Mouse (Mus musculus) frontal cortex, adult (tissue): ENCODE results near the gene Hdac1.

ENCODE experiments used
- ATAC-seq: cut with Nextera tagmentation; 2 replicates; pipeline ENCODE4 v1.9.2; 2017; ENCODE audit warnings: mild to moderate bottlenecking, moderate library complexity, mixed read lengths; ENCODE audit not compliant: low TSS enrichment

Gene Hdac1

DNA sequence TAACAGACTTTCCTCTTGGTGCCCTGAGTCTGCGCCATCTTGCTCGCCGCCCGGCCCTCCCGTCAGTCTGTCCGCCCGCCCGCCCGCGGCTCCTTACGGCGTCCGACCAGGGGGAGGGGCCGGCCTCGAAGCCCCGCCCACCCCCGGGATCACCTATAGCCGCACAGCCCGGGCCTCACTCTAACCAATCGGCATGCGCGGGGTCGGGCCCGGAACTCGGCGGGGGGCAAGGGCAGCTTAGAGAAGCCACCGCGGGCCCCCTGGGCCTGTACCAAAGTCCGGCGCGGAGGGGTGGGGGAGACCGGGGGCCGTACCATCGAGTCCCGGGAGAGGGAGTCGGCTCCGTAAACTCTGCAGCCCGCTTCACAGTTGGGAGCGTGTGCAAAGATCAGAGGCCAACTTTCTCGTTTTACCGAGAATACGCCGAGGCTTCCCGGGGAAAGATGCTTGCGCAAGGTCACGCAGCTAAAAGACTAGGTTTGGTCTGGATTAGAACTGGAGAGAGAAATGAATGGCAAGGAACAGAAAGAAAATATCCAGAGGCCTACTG, at the start of gene Hdac1:
Hdac1 (minus strand) TSS at position 122 of the 550 bp plus-strand sequence.
- ATAC-seq: peak; percentile 96

DNA sequence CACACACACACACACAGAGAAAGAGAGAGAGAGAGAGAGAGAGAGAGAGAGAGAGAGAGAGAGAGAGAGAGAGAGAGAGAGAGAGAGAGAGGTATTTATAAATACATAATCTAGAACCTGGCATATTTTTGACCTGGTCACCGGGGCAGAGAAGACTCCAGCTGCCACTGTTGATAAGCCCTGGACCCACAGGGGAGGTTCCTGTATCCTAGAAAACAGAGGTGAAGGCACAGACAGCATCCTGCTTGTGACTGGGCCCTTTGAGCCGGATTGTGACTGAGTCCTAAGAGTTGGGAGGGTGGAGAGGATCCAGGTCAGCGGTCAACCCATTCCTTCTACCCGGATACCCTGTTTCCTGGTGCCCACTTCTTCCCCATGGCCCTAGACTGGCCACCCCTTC, 46.4 kb upstream of the Hdac1 start:
- ATAC-seq: no peak

DNA sequence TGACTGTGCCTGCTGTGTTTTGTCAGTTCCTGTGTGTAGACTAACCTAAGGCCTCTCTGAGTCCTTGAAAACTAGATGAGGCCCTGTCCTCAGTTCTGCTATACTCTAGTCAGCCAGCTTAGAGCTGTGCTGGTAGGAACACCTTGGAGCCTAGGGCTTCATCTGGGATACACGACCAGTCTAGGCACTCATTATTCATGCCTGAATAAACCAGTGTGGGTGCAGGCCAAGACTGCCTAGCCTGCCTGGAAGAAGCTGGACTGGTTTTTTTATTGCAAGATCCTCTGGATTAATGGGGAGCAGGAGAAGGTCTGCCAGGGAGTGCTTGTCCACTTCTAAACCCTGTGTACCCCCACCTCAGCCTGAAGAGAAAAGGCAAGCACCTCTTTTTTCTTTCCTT, 44.4 kb upstream of the Hdac1 start:
- no peak for ATAC-seq

DNA sequence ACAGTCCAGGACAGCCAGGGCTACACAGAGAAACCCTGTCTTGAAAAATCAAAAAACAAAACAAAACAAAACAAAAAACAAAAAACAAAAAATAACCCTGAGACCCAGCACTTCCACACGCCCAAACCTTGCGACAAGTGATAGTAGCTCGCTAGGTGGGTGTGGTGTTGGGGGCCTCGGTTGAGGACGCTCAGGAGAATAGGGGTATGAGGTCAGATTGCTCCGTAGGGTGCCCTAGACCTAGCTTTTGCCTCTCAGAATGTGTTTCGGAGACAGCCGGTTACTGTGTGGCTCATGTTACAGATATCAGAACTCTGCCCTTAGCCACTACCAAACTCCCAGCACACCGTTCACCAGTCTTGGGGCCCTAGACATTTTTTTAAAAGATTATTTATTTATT, 43.3 kb upstream of the Hdac1 start:
- ATAC-seq: no peak

DNA sequence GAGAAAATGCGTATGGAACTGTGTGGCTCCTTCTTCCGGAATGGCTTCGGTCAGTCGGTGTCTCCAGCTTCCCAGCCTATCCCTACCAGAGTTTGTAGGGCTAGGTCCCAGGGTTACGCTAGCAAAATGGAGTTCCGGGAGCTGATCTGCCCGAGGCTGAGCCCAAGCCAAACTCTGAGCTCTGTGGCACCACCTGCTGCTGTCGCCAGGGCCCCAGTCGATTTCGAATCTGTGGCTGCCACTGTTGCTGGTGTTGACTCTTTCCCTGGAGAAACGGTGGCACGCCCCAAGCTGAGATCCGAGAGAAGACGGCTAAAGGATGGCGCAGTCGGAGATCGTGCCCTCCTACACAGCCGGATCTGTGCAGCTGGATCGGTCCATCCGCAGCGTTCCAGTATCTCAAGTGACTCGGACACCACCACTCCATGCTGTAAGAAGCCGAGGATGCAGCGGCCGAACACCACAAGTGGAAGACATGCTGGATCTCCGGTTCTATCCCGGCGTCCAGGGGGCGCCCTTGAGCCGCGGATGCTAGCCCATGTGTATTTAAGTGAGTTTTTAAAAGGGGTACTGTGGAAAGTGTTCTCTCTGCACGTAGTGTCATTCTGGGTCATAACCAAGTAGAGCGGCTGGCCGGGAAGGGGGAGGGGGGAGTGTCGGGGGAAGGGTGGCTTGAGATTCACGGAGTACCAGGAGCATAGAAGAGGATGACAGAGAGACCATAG, 42.5 kb upstream of the Hdac1 start:
- peak; percentile 80 for ATAC-seq

DNA sequence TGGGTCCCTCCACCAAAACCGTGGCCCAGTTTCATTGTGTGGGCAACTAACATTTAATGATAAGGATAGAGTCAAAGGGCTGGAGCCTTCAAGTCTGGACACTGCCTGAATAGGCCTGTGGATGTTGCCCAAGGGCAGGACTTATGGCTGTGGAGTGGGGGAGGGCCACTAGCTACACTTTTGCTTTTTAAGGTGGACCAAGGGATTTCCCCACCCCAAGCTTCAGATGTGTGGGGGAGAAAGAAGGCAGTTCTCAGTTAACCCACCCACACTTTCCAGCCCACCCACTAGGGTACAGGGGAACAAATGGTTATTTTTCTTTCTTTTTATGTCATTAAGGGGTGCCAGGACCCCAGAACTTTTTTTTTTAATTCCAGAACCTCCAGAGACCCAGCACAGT, 41.9 kb upstream of the Hdac1 start:
- ATAC-seq: no peak

DNA sequence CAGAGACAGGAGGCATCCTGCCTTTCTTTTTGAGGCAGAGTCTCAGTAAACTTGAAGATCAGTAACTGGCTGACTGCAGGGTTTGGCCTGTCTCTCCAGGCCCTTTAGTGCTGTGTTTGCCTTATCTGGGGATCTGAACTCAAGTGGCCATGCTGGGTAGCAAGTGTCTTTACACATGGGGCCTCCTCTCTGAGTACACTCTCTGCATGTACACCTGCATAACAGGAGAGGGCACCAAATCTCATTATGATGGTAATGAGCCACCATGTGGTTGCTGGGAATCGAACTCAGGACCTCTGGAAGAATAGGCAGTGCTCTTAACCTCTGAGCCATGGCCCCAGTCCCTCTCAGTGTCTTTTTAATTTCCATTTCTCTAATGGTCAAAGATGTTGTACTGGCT, 39.7 kb upstream of the Hdac1 start:
- no peak for ATAC-seq

DNA sequence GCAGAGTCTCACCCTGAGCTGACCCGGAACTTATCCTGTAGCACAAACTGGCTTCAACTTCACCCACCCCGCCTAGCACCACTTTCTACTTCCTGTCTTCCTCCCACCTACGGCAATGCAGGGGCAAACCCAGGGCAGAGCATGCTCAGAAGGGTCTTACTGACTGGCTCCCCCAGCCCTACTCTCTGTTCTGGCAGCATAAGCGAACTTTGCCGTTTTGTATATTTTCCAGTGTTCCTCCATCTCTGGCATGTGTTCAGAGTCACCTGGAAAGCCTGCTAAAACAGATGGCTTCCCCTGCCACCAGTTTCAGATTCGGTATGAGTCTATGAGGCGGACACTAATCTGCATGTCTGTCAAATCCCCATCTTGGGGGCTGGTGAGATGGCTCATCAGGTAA, 37.8 kb upstream of the Hdac1 start:
- ATAC-seq: no peak

DNA sequence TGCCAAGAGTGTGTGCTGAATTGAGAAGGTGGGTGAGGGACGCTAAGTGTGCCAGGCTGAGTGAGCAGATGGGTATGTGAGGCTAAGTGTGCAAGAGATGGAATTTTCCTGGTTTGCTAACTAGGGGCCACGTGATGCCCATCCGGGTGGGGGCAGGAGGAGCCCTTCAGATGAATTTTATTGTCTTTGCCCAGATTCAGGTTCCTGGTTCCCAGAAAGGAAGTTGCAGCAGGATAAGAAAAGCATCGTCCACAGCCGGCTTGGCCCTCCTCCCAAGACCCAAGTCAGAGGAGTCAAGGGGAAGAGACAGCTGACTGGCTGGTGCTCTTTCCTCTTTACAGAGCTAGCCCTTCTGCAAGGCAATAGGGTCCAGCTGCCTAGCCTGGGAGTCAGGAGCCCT, 36.0 kb upstream of the Hdac1 start, which contains the start of gene Fam167b:
Fam167b (minus strand) TSS at position 84 of the 400 bp plus-strand sequence.
- no peak for ATAC-seq

DNA sequence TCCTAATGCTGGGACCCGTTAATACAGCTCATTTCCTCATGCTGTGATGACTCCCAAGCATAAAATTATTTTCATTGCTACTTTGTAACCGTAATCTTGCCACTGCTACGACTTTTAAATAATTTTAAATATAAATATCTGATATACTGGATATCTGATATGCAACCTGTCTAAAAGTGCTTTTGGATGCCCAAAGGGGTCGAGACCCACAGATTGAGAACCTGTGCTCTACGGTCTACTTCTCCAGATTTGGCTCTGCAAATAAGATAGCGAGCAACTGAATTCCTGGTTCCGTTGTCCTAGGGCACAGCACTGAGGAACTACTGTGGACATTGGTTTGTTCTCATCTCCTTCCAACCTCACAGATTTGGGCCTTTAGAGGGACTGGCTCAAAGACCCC, 35.2 kb upstream of the Hdac1 start:
- ATAC-seq: no peak

DNA sequence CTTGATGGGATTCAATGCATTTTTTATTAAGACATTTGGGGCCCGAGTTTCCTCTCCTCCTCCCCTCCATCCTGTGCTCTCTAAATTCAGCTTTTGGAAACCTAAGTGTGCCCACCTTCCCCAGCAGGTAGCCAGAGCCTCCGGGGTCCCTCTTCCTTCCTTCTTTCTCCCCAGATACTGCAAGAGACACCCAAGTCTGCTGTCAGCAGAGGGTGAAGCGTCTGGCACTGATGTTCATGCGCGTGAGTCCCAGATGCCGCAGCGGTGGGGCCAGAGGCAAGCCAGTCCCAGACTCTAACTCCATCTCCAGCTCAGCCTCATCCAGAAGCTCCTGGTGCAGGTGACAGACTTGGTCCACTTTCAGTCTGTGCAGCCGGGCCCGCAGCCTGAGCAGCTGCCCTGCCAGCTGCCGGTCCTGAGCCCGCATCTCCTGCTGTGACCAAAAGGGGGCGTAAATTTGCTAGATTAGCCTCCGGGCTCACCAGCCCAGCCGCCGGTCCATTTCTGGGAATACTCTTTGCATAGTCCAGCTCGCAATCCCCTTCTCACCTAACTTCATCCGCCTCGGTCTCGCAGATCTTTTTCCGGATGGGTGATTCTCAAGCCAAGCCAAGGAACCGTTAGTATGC, 34.5 kb upstream of the Hdac1 start:
- no peak; the same call in 1 of the 2 replicates for ATAC-seq

DNA sequence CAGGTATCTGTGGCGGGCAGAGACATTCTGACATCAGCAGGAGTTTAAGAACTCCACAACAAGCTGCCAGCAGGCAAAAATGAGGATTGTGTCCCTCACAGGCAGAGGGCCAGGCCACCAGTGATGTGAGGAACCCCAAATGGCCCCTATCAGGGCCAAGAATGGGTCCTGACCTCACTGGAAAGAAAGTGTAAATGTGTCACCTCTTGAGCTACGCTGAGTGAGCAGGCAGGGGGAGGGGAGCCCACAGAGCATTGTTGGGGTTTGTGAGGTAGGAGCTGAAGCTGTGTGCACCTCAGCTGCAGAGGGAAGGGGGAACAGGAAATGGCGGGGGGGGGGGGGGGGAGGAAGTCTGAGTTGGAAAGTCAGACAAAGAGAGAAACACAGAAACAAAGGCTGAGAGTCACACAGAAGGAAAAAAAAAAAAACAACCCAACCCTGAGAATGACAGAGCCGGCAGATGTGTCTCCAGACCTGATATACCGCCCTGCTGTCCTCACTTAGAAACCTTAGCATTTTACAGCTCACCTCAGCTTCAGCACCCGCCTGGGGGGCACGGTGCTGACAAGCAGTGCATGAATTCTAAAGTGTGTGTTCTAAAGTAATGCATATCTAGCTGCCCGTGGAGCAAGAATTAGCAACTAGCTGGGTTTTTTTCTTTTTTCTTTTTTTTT, 32.8 kb upstream of the Hdac1 start:
- no peak for ATAC-seq

DNA sequence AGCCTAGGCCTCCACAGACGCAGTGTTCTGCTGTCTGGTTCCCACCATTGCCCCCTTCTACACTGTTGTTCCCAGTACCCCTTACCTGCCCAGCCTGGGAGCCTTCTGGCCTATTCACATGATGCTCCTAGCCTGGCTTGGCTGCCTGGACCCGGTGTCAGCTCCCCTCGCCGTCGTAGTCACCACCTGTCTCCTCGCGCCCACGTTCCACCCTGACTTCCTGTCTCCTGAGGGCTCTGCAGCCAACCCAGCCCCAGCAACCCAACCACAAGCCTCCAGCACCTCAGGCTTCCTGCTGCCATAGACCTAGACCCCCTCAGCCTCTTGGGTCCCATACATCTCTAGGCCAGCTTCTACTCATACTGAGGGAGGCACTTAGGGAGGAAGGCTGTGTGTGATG, 30.9 kb upstream of the Hdac1 start, which contains the start of gene Lck:
Lck (minus strand) TSS at position 212 of the 400 bp plus-strand sequence.
- ATAC-seq: no peak

DNA sequence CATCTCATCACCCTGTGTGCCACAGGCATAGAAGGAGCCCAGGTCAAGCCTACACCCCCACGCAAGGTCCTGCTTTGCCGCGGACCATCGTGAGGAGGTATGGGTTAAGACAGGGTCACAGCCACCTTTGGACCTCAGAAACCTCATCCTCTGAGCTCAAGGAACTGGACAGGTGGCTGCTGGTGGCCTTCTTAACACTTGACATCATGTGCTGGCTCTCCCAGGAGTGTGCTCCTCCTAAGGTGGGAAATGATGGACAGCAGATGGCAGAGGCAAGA, 30.5 kb upstream of the Hdac1 start:
- no peak for ATAC-seq

DNA sequence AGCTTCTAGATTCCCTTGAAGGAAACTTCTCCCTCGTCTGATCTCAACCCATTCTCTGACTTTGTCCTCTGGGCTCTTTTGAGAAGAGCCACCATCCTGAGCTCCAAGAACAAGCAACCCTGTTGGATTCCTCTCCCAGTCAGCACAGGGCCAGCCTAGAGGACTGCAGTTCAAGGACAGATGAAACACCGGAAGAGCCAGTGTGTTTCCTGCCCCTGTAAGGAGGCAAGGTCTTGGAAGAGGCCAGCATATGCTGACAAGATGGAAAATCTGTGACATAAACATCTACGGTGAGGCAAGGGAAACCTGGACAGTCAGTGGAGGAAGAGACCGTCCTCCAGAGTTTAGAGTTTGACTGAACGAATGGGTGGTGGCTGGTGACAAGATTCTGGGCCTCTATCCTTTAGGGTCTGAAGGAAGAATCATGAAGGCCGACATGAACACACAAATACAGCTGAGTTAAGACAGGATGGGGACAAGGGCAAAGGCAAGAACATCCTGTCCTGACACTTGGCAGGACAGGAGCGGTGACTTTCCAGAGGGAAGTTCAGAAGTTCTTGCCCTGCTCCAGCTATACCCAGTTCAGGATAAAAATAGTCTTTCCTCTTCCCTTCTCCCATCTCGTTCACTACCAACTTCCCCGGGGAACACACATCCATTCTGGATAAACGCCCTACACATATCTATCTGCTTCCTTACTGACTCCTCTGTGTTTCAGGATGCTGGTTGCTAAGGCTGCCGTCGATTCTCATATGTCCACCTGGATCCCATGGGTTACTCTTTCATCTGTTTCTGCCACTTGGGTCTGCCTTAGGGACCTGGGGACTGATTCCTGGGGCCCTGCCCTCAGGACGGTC, 30.0 kb upstream of the Hdac1 start:
- no peak for ATAC-seq

DNA sequence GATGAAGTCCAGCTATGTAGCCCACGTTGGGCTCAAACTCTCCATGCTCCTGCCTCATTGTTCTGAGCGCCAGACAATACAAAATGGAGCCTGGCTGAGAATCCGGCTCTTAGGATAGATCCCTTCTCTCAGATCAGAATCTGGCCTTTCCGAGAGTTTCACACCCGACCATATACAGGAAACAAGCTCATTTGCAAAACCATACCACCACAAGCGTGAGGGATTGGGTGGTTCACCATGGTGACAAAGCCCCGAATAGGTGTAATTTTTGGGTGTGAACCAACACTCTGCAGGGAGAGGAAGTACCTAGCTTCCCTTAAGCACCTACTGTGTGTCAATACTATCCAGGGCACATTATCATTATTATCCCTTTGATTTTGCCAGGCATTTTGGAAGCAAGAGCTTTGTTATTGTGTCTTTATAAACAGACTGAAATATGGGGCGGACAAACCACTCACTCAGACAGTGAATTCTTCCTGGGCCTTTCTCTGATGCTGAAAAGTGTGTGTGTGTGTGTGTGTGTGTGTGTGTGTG, 29.1 kb upstream of the Hdac1 start:
- no peak for ATAC-seq

DNA sequence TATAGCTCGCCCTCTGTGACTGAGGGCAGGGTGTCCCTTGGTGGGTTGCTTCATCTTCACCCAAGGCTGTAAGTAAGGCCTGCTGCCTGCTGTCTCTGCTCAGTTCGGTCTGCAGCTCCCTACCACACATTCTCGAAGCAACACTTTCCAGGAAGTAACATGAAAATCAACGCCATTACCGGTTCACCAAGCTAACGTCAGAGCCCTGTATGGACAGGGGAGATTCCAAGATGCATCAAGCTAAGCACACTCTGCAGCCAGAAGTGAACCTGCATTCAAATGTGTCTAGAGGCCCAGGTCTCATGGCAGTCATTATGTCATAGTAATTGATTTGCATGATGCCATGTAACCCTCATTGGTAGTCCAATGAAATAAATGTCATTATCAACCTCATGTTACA, 27.5 kb upstream of the Hdac1 start:
- no peak for ATAC-seq

DNA sequence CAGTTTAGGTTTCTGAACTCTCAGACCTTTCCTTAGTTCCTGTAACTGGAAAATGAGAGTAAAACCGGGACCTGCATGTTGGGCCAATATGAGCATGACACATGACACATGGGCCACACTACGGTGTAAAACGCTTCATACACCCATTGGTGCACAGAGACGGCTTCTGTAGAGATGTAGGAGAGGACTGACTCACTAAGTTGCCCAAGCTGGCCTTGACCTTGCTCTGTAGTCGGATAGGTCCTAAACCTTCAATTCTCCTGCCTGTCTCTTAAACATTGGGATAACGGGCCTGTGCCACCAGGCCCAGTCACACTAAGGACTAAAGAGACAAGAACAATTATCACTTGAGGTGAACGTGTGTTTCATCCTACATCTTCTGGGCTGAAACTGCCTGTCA, 25.9 kb upstream of the Hdac1 start:
- no peak for ATAC-seq

DNA sequence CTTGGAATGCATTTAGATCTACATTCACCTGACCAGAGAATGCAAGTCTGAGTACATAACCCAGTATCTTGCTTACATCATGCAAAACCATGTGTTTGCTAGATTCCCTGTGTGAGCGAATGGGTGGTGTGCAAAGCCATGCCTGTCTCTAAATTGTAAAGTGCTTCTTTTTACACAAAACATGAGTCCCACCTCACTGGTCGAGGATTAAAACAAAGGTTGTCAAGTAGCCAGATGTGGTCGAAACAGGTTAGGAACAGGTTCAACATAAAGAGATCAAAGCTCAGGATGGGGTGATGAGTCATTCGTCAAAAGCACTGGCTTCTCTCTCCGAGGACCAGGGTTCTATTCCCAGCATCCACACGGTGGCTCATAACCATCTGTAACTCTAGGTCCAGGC, 22.6 kb upstream of the Hdac1 start:
- ATAC-seq: no peak

DNA sequence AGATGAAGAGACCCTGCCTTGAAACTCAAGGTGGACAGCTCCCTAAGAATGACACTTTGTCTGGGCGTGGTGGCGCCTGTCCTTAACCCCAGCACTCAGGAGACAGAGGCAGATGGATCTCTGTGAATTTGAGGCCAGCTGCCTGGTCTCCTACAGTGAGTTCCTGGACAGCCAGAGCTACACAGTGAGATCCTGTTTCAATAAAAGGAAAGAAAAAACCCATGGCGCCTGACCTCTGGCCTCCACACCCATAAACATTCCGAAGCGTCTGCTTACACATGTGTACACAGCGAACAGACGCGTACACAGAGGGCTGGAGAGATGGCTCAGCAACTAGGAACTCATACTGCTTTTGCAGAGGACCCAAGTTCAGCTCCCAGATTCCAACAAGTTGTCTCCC, 21.2 kb upstream of the Hdac1 start:
- ATAC-seq: no peak

DNA sequence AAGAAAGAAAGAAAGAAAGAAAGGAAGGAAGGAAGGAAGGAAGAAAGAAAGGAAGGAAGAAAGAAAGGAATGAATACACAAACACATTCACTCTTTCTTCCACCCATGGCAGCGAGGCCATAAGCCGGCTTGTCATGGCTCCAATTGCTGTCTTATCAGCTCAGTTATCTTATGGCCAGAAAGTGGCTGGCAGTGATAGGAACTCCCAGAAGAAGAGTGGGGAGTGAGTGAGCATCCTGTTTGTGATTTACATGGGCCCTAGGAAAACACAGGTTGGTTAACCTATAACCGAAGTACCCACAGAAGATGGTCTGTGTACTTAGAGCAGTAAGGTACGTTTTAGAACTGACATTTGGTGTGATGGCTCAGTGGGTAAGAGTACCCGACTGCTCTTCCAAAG, 18.7 kb upstream of the Hdac1 start:
- ATAC-seq: no peak
